Mouse (Mus musculus) heart, postnatal 0 days (tissue): ENCODE measurements around the gene Prdm5. TPM values are rescaled to one million over a fixed set of nuclear protein-coding genes. Genes with fewer than 3 reads are reported as not detected.

Experiments used
- ATAC-seq: fragments of 200-750 bp; cut with Nextera tagmentation; 2 replicates; pipeline ENCODE4 v1.8.0; 2017; ENCODE audit warnings: low read depth, moderate number of reproducible peaks, moderate library complexity; ENCODE audit not compliant: insufficient read depth
- DNase-seq: peaks from one replicate; pipeline ENCODE4 v3.0.0-alpha.2; 2016; ENCODE audit warnings: low spot score
- H3K27ac ChIP-seq: fragments of 300-500 bp; sonication (generic); 2 replicates; pipeline ENCODE4 v1.5.1; 2014; ENCODE audit warnings: low read depth, mild to moderate bottlenecking
- H3K27me3 ChIP-seq: fragments of 300-500 bp; sonication (generic); 2 replicates; pipeline ENCODE4 v1.6.1; 2014; ENCODE audit warnings: low read length, mixed read lengths; ENCODE audit not compliant: control insufficient read depth, insufficient read depth
- H3K36me3 ChIP-seq: fragments of 300-500 bp; sonication (generic); replicated peaks from 2 replicates; pipeline ENCODE4 v1.6.1; 2014; ENCODE audit warnings: low read length, mixed read lengths; ENCODE audit not compliant: control insufficient read depth, insufficient read depth
- H3K4me1 ChIP-seq: fragments of 300-500 bp; sonication (generic); 2 replicates; pipeline ENCODE4 v1.6.1; 2014; ENCODE audit warnings: antibody characterized with exemption; ENCODE audit not compliant: control insufficient read depth, insufficient read depth
- H3K4me2 ChIP-seq: fragments of 300-500 bp; sonication (generic); 2 replicates; pipeline ENCODE4 v1.6.1; 2014; ENCODE audit warnings: low read depth, mild to moderate bottlenecking, low read length, moderate library complexity
- H3K4me3 ChIP-seq: fragments of 300-500 bp; sonication (generic); 2 replicates; pipeline ENCODE4 v1.5.1; 2014; ENCODE audit warnings: low read depth, low read length
- H3K9ac ChIP-seq: fragments of 300-500 bp; sonication (generic); replicated peaks from 2 replicates; pipeline ENCODE4 v1.6.1; 2014; ENCODE audit warnings: low read depth, low read length, mixed read lengths
- H3K9me3 ChIP-seq: fragments of 300-500 bp; sonication (generic); replicated peaks from 2 replicates; pipeline ENCODE4 v1.6.1; 2016; ENCODE audit warnings: low read length; ENCODE audit not compliant: control insufficient read depth
- CTCF ChIP-seq: IDR thresholded peaks from 2 replicates; pipeline ENCODE4 v1.5.1; 2016; ENCODE audit warnings: antibody characterized with exemption, control low read depth, low read depth
- EP300 ChIP-seq: IDR thresholded peaks from 2 replicates; pipeline ENCODE4 v1.6.1; 2016; ENCODE audit warnings: antibody characterized with exemption, low read depth
- WGBS: fragments of 180-500 bp; shearing (Covaris S2); extraction: QIAGEN DNeasy Blood & Tissue Kit; methylation state at CpG from one replicate; pipeline ENCODE4 v1.1.7; 2014; 5-methylcytosine and 5-hydroxymethylcytosine counted together
- polyA plus RNA-seq: library from polyadenylated mRNA; unstranded; fragments of >200 nt; fragmentation: Nextera tagmentation; extraction: Ambion mirVana; gene quantifications from 2 replicates; pipeline ENCODE4 v1.2.1, GENCODE M21; 2015
- total RNA-seq: library from RNA; depleted of rRNA; stranded (reverse); fragments of >200 nt; gene quantifications from 2 replicates; pipeline ENCODE4 v1.2.3, GENCODE M21; 2014; ENCODE audit warnings: low replicate concordance

Gene Prdm5
- total and polyA plus RNA-seq, 2 experiments from 2014 or later = 12.5 to 14.3 TPM

DNA sequence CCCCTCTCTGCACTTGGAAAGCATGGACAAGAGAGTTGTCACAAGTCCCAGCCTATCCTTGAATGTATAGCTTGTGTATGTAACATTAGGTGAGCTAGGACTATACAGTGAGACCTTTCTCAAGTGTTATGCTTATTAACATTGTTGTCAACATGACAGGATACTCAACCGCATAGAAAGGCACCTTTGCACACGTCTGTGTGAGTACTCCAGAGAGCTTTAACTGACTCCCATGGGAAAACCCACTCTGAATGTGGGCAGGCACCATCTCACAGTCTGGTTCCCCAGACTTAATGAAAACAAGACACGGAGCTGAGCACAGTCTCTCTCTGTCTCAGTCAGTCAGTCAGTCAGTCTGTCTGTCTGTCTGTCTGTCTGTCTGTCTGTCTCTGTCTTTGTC lies 75.2 kb downstream of the Prdm5 start:
- DNase-seq (no peak), ATAC-seq (no peak)
- TF ChIP-seq CTCF (no peak), EP300 (no peak)
- H3K36me3 ChIP-seq = no peaks in the 10 kb centered on the region
- no peak overlapping the region for H3K4me2 ChIP-seq
- no peak overlapping the region for H3K4me3 ChIP-seq
- WGBS = 74% methylated on average over 3 of the region's 3 CpGs
- 0 out of 2 replicates have a peak, but pooled peaks cover 5% of the 10 kb centered on the region for H3K4me1 ChIP-seq
- no peaks in the 10 kb centered on the region for H3K9me3 ChIP-seq
- no peak overlapping the region for H3K9ac ChIP-seq
- no peaks in the 10 kb centered on the region for H3K27me3 ChIP-seq
- no peak overlapping the region for H3K27ac ChIP-seq

GRCm38 (mm10) chr6:65854585-65854984 lies 75.8 kb downstream of the Prdm5 start:
- Histone ChIP-seq H3K27ac (no peak overlapping the region), H3K4me1 (0 out of 2 replicates have a peak, but pooled peaks cover 5% of the 10 kb centered on the region), H3K4me2 (no peak overlapping the region), H3K36me3 (no peaks in the 10 kb centered on the region), H3K9ac (no peak overlapping the region), H3K4me3 (no peak overlapping the region), H3K9me3 (no peaks in the 10 kb centered on the region), H3K27me3 (no peaks in the 10 kb centered on the region)
- no peak for DNase-seq
- ATAC-seq = no peak
- WGBS = 86% methylated on average over 4 of the region's 4 CpGs
- TF ChIP-seq EP300 = no peak
- TF ChIP-seq CTCF = no peak

DNA sequence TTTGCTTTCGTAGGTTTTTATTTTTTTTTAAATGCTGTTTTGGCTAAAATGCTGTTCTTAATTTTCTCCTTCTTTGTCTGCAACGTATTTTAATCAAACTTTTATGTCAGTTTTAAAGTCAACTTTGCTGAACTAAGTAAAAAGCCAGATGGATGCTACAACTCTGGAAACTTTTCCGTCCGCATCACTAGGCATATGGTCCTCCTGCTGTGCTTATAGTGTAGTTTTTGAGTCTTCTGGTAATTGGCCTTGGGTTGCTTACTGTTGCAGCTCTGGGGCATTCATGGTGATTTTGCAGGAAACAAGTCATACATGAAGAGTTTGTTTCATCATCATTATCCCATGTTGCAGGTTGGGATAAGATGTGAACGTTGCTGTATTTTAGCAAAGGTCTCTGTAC lies 81.8 kb downstream of the Prdm5 start:
- H3K4me2 ChIP-seq = no peak overlapping the region
- no peak overlapping the region for H3K4me3 ChIP-seq
- 93% methylated on average over 5 of the region's 5 CpGs for WGBS
- H3K27ac ChIP-seq = no peak overlapping the region
- H3K4me1 ChIP-seq = no peaks in the 10 kb centered on the region
- H3K9ac ChIP-seq = no peak overlapping the region
- DNase-seq (no peak), ATAC-seq (no peak)
- no peaks in the 10 kb centered on the region for H3K36me3 ChIP-seq
- H3K9me3 ChIP-seq = no peaks in the 10 kb centered on the region
- H3K27me3 ChIP-seq = no peaks in the 10 kb centered on the region
- TF ChIP-seq CTCF (no peak), EP300 (no peak)

DNA sequence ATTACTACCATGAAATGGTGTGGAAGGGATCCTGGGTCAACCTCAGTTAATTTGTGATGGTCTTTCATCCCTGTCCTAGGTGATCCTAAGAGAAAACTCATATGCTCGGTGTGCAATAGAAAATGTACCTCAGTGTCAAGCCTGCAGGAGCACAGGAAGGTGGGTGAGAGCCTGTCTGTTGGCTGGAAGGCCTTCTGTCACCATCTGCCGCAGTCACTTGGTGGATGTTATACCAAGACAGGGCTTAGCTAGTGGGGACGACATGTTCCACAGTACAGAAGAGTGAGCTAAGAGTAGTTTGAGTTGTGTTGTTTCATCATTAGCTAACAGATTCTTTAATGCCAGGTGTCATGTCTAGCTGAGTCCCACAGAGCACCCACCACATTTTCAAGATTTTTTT lies 84.0 kb downstream of the Prdm5 start:
- DNase-seq (no peak), ATAC-seq (no peak)
- WGBS = 84% methylated on average over 3 of the region's 3 CpGs
- Histone ChIP-seq H3K4me1 (no peaks in the 10 kb centered on the region), H3K4me2 (no peak overlapping the region), H3K36me3 (no peaks in the 10 kb centered on the region), H3K9me3 (no peaks in the 10 kb centered on the region), H3K27ac (no peak overlapping the region), H3K4me3 (no peak overlapping the region), H3K27me3 (no peaks in the 10 kb centered on the region), H3K9ac (no peak overlapping the region)
- TF ChIP-seq EP300 (no peak), CTCF (no peak)

DNA sequence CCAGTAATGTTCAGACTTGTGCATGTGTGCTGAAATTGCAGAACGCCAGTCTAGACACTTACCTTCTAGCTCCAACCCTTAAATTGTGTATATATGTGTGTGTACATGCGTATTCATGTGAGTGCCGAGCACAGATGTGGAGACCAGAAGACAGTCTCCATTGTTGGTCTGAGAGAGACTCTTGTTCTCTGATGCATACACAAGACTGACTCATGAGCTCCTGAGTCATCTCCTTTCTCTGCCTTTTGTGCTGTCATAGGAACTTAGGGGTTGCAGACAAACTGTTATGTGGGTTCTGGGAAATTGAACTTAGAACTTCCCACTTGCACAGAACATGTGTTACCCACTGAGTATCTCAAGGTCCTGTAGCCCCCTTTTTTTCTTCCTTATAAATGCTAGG lies 85.4 kb downstream of the Prdm5 start:
- Histone ChIP-seq H3K27me3 (no peaks in the 10 kb centered on the region), H3K36me3 (no peaks in the 10 kb centered on the region), H3K27ac (no peak overlapping the region), H3K4me3 (no peak overlapping the region), H3K9me3 (no peaks in the 10 kb centered on the region), H3K4me1 (no peaks in the 10 kb centered on the region), H3K9ac (no peak overlapping the region), H3K4me2 (no peak overlapping the region)
- ATAC-seq (no peak), DNase-seq (no peak)
- TF ChIP-seq CTCF (no peak), EP300 (no peak)
- 90% methylated on average over 3 of the region's 3 CpGs for WGBS

GRCm38 (mm10) chr6:65864919-65865318 lies 86.1 kb downstream of the Prdm5 start:
- no peak overlapping the region for H3K4me2 ChIP-seq
- H3K4me3 ChIP-seq = no peak overlapping the region
- WGBS = 83% methylated on average over 5 of the region's 5 CpGs

More at GRCm38 (mm10) chr6:65864919-65865318, 86.1 kb downstream of the Prdm5 start:
- H3K27ac ChIP-seq = no peak overlapping the region
- TF ChIP-seq EP300 (no peak), CTCF (peak; percentile 23; the same call in 1 of the 2 replicates)
- 0 out of 2 replicates have a peak, but pooled peaks cover under 1% of the 10 kb centered on the region for H3K36me3 ChIP-seq
- no peaks in the 10 kb centered on the region for H3K9me3 ChIP-seq
- DNase-seq (no peak), ATAC-seq (no peak)
- no peaks in the 10 kb centered on the region for H3K4me1 ChIP-seq
- no peak overlapping the region for H3K9ac ChIP-seq
- H3K27me3 ChIP-seq = no peaks in the 10 kb centered on the region
